Mouse (Mus musculus) left cerebral cortex, adult 2 months (tissue): ENCODE measurements at regions not wholly inside any gene's neighbourhood (a gene's known extent, or its start where the extent isn't known, plus 50 kb on each side); places are given as distances from the start of the nearest gene placed in this dataset.
A peak's percentile ranks its signal among the peaks of the same experiment; 100 is the strongest.

Experiments
- DNase-seq, 2 experiments: peaks; one replicate each; pipeline ENCODE4 v3.0.0; 2021 to 2022; ENCODE audit warnings: low spot score in 2 of 2, mixed read lengths in 1 of 2; ENCODE audit errors: extremely low spot score in 1 of 2
- H3K27ac ChIP-seq: fragments of 200-600 bp; 2 replicates; pipeline ENCODE4 v1.8.1; 2022
- H3K4me3 ChIP-seq: fragments of 200-600 bp; 2 replicates; pipeline ENCODE4 v1.8.1; 2022
- CTCF ChIP-seq: fragments of 200-600 bp; IDR thresholded peaks from 2 replicates; pipeline ENCODE4 v1.8.1; 2022; ENCODE audit warnings: antibody characterized with exemption, mild to moderate bottlenecking, moderate library complexity
- intact Hi-C: fragments of 180-260 bp; cut with DNase I; formaldehyde crosslinking; loops from one replicate; pipeline ENCODE4 v1.15.1; 2025

DNA sequence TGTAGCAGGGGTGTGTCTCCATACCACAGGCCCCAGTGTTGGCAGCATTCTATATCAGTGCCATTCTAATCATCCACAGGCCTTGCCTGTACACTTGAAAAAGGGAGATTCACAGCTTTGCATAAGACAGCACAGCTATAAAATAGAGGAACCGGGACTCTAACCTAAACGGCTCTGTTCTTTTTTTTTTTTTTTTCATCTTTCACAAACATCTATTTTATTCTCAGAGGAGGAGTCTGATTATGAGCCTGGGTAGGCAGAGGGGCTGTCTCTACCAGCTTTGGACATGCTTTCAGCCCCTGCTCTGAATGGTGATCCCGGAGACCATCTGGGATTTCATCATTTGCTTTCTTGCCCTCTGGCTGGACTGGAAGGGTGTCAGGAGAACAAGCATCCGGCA, 195.6 kb upstream of the Clint1 start:
- TF ChIP-seq CTCF, result no peak
- Histone ChIP-seq H3K27ac (no peak overlapping the region), H3K4me3 (no peak overlapping the region)
- intact Hi-C loops, result no loop called here
- DNase-seq, result no peak

DNA sequence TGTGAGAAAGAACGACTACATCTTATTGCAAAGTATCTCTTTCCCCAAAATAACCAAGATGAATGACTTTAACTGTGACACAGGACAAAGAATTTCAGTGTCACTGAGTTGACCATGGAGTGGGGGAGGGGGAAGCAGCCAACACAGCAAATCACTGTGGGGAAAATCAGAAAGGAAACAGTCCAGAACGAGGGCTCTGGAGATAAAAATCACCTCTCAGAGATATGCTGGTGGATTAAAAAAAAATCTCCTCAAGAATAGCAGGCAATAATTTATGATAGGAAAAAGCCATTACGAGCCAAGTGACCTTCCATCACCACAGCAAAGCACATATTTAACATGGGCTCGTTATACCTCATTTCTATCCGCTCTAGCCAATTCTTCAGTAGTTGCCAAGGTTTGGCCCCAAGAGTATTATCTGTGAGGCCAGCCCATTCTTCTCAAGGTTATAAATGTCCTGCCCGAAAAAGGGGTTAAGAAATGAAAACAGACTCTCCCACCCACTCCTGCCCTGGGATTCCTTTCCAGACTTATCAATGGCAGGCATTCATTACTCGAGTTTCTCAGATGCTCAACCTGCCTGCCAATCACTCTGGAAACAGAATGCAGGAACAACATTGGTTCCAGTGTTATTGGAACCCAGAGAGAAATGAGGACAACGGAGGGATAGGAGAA, 181.6 kb upstream of the Clint1 start:
- DNase-seq, result no peak
- TF ChIP-seq CTCF, result no peak
- no peak overlapping the region for H3K27ac ChIP-seq
- intact Hi-C loops, result no loop called here
- H3K4me3 ChIP-seq, result no peak overlapping the region

DNA sequence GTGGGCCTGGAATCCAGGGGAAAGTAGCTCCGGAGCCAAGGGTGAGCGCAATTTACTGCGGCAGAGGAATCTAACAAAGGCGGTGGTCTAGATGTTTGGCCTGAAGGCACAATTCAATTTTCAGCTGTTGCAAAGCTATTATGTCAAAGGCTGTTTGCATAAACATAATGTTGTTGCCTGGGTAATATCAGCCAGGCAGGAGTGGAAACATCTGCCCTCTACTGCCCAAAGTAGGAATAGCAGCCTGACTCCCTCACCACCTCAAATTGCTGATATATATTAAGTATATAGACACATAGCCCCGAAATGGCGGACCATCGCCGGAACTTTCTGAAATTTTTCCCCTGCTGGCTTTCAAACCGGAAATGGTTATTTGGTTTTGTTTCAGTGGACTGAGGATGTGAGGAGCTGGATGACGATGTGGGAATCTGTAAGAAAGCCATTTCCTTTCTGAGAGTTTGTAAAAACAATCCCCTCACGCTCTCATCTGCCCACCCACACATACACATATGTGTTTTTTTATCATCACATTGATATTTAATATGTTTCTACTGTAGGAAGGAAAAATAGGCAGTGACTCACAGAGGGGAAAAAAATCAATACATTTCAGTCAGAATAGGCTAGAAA, 173.1 kb upstream of the Clint1 start:
- Histone ChIP-seq H3K4me3 (no peak overlapping the region), H3K27ac (no peak overlapping the region)
- peak; percentile 89 for TF ChIP-seq CTCF
- intact Hi-C loops, result loop anchor here (1.0 to 5.0 kb wide), 4 partner anchors 126 to 1067 kb away; no protein-coding TSS in a partner anchor
- DNase-seq, result peak; percentile 63 to 73

DNA sequence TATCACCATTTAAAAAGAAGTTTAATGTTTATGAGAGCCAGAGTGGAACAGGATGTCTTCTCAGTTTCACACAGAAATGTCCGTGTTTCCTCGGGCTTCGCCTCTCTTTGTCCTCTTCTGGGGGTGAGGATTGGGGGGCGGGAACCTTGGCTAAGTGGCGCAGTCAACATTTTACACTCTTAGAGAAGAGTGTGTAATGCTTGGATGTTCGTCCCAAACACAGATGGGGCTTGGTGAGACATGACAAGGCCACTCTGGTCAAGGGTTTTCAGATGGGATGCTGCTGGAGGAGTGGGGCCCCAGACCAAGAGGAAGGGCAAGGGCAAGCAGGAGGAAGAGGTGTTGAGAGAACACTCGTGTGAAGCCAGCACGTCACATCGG, 172.6 kb upstream of the Clint1 start:
- intact Hi-C loops, result loop anchor here (2.0 to 5.0 kb wide), 3 partner anchors 127 to 672 kb away; no protein-coding TSS in a partner anchor
- no peak for TF ChIP-seq CTCF
- Histone ChIP-seq H3K4me3 (no peak overlapping the region), H3K27ac (no peak overlapping the region)
- DNase-seq, result no peak

DNA sequence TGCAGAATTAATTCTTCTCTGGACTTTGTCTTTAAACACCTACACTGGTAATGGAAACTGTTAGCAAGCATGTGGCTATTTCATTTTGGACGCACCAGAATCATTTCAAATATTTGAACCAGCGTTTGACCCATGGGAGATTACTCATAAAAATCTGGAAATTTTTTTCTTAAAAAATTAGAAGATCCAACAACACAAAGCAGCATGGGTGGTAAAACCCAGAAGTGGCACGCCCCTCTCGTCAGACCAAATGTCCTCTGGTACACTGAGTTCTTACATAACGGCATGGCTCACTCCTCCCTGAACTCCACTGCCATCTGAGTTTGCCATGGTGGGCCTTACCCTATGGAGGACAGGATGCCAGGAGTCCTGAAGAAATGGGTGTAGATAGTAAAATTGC, 166.3 kb upstream of the Clint1 start:
- intact Hi-C loops, result no loop called here
- no peak for TF ChIP-seq CTCF
- no peak overlapping the region for H3K27ac ChIP-seq

DNA sequence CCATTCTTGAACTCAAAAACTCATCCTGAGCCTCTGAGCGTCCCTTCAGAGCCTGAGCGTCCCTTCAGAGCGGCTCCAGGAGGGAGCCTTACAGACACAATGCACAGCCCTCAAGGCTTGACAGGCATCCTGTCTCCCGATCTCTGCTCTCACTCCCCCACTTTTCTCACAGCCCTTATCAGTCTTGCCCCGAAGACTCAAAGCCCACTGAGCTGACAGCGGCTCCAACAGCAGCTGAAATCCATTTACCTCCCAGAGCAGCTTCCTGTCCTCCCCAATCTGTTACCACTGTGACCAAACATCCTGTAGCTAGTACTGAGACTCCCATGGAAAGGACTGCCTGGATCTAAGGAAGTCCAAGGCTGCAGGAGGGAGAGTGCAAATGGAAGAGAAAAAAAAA, 158.6 kb upstream of the Clint1 start:
- intact Hi-C loops, result no loop called here
- TF ChIP-seq CTCF, result no peak
- Histone ChIP-seq H3K4me3 (no peak overlapping the region), H3K27ac (no peak overlapping the region)
- no peak for DNase-seq

More for the DNA sequence above, 166.3 kb upstream of the Clint1 start:
- no peak for DNase-seq
- no peak overlapping the region for H3K4me3 ChIP-seq

DNA sequence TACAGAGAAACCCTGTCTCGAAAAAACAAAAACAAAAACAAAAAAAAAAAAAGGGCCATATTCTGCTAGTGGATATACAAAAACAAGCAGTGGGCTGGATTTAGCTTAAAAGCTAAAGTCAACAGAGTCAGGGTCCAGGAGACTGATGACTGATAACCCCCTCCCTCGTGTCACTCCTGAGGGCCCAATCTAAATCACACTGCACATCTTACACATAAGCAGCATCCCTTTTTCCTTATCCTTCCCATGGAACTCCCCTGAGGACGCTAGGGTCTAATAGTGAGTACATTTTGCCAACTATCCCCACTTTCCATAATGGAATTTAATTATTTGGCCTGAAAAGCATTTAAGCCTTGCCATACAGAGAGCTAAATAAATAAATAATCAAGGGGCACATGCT, 150.3 kb upstream of the Clint1 start:
- H3K4me3 ChIP-seq, result no peak overlapping the region
- TF ChIP-seq CTCF, result no peak
- no peak overlapping the region for H3K27ac ChIP-seq
- intact Hi-C loops, result no loop called here
- DNase-seq, result no peak

DNA sequence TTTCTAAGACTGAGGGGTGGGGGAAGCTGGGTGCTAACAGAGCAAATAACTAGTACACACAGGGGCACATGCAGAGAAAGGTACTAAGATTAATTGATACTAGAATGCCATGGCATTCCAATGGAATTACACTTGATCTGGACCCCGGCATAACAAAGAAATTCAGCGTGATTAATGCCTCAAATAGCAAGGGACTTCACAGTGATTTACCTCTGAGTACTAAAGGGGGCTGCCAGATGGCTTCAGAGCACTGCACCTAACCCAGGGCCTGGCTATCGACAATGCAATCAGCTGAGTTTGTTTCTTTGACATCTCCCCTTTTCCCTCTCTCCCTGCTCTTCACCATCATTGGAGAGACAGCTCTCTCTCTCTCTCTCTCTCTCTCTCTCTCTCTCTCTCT, 148.9 kb upstream of the Clint1 start:
- Histone ChIP-seq H3K27ac (no peak overlapping the region), H3K4me3 (no peak overlapping the region)
- TF ChIP-seq CTCF, result no peak
- intact Hi-C loops, result no loop called here
- DNase-seq, result no peak

DNA sequence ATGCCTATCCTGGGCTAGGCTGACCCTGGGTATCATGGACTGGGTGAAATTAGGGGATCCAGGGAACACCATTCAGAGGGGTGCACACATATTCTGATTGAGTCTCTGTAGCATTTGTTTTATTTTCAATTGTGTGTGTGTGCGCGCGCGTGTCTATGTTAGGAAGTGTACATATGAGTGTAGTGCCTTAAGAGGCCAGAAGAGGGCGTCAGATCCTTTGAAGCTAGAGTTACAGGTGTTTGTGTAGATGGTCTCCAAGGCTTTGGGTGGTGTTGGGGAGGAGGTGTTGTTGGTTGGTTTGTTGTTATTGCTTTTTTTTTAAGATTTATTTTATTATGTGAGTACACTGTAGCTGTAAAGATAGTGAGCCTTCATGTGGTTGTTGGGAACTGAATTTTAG, 147.4 kb upstream of the Clint1 start:
- Histone ChIP-seq H3K4me3 (no peak overlapping the region), H3K27ac (no peak overlapping the region)
- TF ChIP-seq CTCF, result no peak
- intact Hi-C loops, result no loop called here
- DNase-seq, result no peak

DNA sequence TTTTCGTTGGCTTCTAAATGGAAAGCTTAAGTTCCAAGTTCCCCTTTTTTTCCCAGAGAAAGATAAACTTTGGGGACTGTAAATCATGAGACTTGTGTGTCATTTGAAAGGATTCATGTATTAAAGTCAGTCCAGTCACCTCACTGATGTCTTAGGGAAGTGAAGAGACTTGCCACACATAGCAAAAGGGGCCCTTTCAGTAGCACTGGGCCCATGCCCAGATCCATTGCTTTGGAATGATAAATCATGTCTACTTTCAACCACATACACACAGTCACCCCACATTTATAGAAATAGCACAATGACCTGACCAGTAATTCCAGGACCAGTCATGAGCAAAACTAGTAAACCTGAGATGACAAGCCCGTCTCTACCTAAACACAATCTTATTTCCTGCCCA, 133.2 kb upstream of the Clint1 start:
- no peak for DNase-seq
- no peak for TF ChIP-seq CTCF
- intact Hi-C loops, result no loop called here
- Histone ChIP-seq H3K4me3 (no peak overlapping the region), H3K27ac (no peak overlapping the region)

DNA sequence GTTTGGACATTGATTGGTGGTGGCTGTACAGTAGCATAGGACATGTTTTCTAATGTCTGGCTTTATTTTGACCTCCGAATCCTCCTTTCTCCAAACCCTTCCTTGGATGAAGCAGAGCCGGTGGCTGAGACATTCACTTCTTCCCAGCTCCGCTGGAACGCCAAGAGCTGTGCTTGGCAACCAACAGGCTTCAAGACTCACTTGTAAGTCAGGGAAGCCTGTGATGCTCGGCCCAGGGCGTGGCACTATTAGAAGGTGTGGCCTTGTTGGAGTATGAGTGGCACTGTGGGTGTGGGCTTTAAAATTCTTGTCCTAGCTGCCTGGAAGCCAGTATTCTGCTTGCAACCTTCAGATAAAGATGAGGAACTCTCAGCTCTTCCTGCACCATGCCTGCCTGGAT, 132.0 kb upstream of the Clint1 start:
- no peak for TF ChIP-seq CTCF
- no peak for DNase-seq
- intact Hi-C loops, result no loop called here
- Histone ChIP-seq H3K4me3 (no peak overlapping the region), H3K27ac (no peak overlapping the region)

DNA sequence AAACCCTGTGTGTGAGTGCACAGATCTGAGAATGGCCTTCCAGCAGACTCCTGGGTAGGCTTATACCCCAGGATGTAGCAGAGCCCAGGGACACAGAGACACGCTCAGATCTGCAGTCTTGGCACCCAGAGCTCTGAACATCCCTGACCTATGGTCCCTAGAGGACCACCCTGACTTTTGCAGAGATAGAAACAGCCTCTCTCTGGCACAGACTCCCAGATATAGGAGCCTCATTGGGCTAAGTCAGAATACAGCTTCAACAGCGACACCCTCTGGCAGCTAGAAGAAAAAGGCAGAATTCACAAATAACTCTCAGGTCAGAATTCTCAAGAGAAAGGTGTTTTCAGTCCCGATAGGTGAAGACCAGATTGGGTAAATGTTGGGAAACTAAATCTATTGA, 115.3 kb upstream of the Clint1 start:
- intact Hi-C loops, result loop anchor here (10.0 kb wide), 1 partner anchor 1122 kb away; the partner anchor contains the start of gene Ebf1

DNA sequence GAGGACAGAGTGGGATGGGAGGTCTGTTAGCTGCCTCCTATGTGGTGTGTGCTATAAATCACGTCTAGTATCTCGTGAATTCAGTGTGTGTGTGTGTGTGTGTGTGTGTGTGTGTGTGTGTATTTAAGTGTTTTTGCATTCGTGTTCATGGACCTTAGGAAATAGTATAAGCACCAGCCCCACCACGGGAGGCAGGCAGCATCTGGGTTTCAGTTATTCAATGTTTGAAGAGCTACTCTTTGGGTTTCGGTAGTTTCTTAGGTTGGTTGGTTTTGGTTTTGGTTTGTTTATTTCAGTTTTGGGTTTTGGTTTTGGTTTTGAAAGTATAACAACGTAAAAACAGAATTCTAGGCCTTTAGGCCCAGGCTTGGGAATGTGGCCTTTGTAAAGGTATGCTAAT, 113.5 kb upstream of the Clint1 start:
- Histone ChIP-seq H3K4me3 (no peak overlapping the region), H3K27ac (no peak overlapping the region)
- intact Hi-C loops, result loop anchor here (10.0 kb wide), 1 partner anchor 1124 kb away; the partner anchor contains the start of gene Ebf1
- no peak for TF ChIP-seq CTCF
- DNase-seq, result no peak

More for the DNA sequence above, 115.3 kb upstream of the Clint1 start:
- DNase-seq, result no peak
- no peak overlapping the region for H3K27ac ChIP-seq
- H3K4me3 ChIP-seq, result no peak overlapping the region
- TF ChIP-seq CTCF, result peak; percentile 54
